Mouse (Mus musculus) cortical plate, adult 2 months (tissue): ENCODE measurements around the gene Ncbp3. TPM values are rescaled to one million over a fixed set of nuclear protein-coding genes. Genes with fewer than 3 reads are reported as not detected.

ENCODE experiments used
- H3K27ac ChIP-seq: fragments of 200-500 bp; 2 replicates; pipeline ENCODE4 v1.5.1; 2012; ENCODE audit warnings: low read length, control low read depth, inconsistent platforms; ENCODE audit not compliant: insufficient read depth
- H3K4me1 ChIP-seq: fragments of 200-500 bp; 2 replicates; pipeline ENCODE4 v1.6.1; 2011; ENCODE audit warnings: low read length; ENCODE audit not compliant: control insufficient read depth, insufficient read depth
- H3K4me3 ChIP-seq: fragments of 200-500 bp; 2 replicates; pipeline ENCODE4 v1.5.1; 2011; ENCODE audit warnings: mild to moderate bottlenecking, low read length, control low read depth; ENCODE audit not compliant: insufficient read depth
- CTCF ChIP-seq: fragments of 200-500 bp; IDR thresholded peaks from 2 replicates; pipeline ENCODE4 v1.5.1; 2011; ENCODE audit warnings: mild to moderate bottlenecking, control low read depth, low read length; ENCODE audit not compliant: insufficient read depth; ENCODE audit errors: extremely low read depth
- POLR2A ChIP-seq: fragments of 200-500 bp; IDR thresholded peaks from 2 replicates; pipeline ENCODE4 v1.6.1; 2011; ENCODE audit warnings: mild to moderate bottlenecking, low read length, control low read depth; ENCODE audit not compliant: insufficient read depth; ENCODE audit errors: extremely low read depth
- polyA plus RNA-seq: library from polyadenylated mRNA; depleted of rRNA; stranded (reverse); fragments of >200 nt; gene quantifications from 2 replicates; pipeline ENCODE4 v1.2.3, GENCODE M21; 2012

The Ncbp3 gene
- polyA plus RNA-seq, 1 experiment, result 4.7 TPM

- no peak overlapping the region for H3K27ac ChIP-seq
- no peaks in the 10 kb centered on the region; the same call in 1 of the 2 replicates for H3K4me1 ChIP-seq
- TF ChIP-seq CTCF (no peak), POLR2A (no peak)
- H3K4me3 ChIP-seq, result no peak overlapping the region
These were observed 29.7 kb downstream of the Ncbp3 start for GRCm38 (mm10) chr11:73077211-73077720.

GRCm38 (mm10) chr11:73078615-73079014, 31.0 kb downstream of the Ncbp3 start:
- Histone ChIP-seq H3K27ac (no peak overlapping the region), H3K4me3 (no peak overlapping the region), H3K4me1 (no peaks in the 10 kb centered on the region; the same call in 1 of the 2 replicates)
- TF ChIP-seq CTCF (no peak), POLR2A (no peak)

- Histone ChIP-seq H3K4me3 (no peak overlapping the region), H3K27ac (no peak overlapping the region), H3K4me1 (no peaks in the 10 kb centered on the region; the same call in 1 of the 2 replicates)
- TF ChIP-seq CTCF (no peak), POLR2A (no peak)
These were observed 32.7 kb downstream of the Ncbp3 start for GRCm38 (mm10) chr11:73080306-73080705.

GRCm38 (mm10) chr11:73084303-73084702, 36.7 kb downstream of the Ncbp3 start:
- TF ChIP-seq CTCF (no peak), POLR2A (no peak)
- H3K4me1 ChIP-seq, result no peaks in the 10 kb centered on the region
- H3K27ac ChIP-seq, result 0 out of 2 replicates have a peak overlapping the region, but pooled peaks have one; percentile 43
- no peak overlapping the region for H3K4me3 ChIP-seq

- H3K27ac ChIP-seq, result peak overlapping the region; percentile 43; the same call in 1 of the 2 replicates
- H3K4me1 ChIP-seq, result no peaks in the 10 kb centered on the region
- TF ChIP-seq POLR2A, result no peak
- TF ChIP-seq CTCF, result no peak
- H3K4me3 ChIP-seq, result no peak overlapping the region
These were observed 37.2 kb downstream of the Ncbp3 start for GRCm38 (mm10) chr11:73084804-73085231.

DNA sequence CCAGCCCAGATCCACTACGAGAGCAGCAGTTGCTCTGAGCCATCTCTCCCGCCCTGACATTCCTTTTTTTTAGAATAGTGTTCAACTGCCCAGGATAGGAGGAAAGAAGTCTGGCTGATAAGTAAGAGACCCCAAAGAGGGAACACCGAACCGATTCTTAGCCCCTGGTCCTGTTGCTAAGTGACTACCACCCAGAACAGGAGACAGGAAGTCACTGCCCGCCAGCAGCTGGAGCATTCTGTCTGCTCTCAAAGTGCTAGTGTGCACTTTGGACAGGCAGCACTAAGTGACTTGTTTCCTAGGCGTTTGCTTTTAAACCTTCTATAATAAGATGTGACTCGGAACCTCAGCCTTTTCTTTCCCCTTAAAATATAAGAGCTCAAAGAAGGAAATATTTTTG, 37.8 kb downstream of the Ncbp3 start:
- Histone ChIP-seq H3K4me3 (no peak overlapping the region), H3K4me1 (no peaks in the 10 kb centered on the region), H3K27ac (no peak overlapping the region)
- no peak for TF ChIP-seq CTCF
- TF ChIP-seq POLR2A, result no peak

DNA sequence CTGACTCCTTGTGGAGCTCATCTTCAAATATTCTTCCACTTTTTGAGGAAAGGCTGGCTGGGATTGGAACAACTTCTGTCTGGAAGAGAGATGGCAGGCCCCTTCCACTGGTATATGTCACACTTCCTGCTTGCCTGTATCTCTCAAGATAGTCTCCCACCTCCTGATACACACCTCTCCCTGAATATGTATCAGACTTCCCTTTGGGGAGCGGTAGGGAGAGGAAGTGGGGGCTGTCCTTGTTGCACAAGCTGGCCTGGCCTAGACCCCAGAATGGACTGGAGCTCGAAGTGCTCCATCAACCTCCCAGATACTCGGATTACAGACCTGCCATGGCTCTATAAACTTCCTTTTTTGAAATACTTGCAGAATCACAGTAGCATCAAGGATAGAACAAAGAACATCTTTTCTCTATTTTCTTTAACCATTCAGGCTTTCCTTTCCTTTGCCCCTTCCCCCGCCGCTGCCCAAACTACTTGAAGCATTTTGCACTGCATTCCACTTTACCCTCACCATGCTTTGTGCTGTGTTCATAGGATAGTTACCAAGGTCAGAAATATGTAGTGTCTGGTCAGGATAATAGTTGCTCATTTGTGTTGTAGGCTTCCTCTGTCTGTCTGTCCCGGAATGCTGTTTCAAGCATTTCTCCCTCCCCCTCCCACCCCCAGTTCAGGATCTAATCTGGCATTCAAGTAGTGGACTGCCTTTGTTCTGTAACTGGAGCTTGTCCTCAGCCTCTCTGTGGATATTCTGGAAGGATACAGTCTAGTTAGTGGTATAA, 40.3 kb downstream of the Ncbp3 start:
- TF ChIP-seq POLR2A (no peak), CTCF (no peak)
- Histone ChIP-seq H3K4me1 (no peaks in the 10 kb centered on the region), H3K27ac (no peak overlapping the region), H3K4me3 (no peak overlapping the region)

- H3K4me3 ChIP-seq, result no peak within 1 kb of the TSS
- no peak for TF ChIP-seq POLR2A
- no peak for TF ChIP-seq CTCF
- no peaks in the 10 kb centered on the region for H3K4me1 ChIP-seq
- no peak within 1 kb of the TSS for H3K27ac ChIP-seq
These were observed 42.7 kb downstream of the Ncbp3 start, which contains the start of gene Itgae for GRCm38 (mm10) chr11:73090283-73090682. TSS of gene Itgae (plus strand) at chr11:73090583.

GRCm38 (mm10) chr11:73090826-73091225, 43.2 kb downstream of the Ncbp3 start:
- no peak for TF ChIP-seq POLR2A
- no peak for TF ChIP-seq CTCF
- Histone ChIP-seq H3K4me1 (no peaks in the 10 kb centered on the region), H3K4me3 (no peak overlapping the region), H3K27ac (no peak overlapping the region)

- TF ChIP-seq CTCF (no peak), POLR2A (no peak)
- Histone ChIP-seq H3K4me1 (no peaks in the 10 kb centered on the region), H3K27ac (no peak overlapping the region), H3K4me3 (no peak overlapping the region)
These were observed 44.5 kb downstream of the Ncbp3 start for GRCm38 (mm10) chr11:73092057-73092456.
